Mouse (Mus musculus): Measurements from ENCODE around the gene Ggt6.

DNA sequence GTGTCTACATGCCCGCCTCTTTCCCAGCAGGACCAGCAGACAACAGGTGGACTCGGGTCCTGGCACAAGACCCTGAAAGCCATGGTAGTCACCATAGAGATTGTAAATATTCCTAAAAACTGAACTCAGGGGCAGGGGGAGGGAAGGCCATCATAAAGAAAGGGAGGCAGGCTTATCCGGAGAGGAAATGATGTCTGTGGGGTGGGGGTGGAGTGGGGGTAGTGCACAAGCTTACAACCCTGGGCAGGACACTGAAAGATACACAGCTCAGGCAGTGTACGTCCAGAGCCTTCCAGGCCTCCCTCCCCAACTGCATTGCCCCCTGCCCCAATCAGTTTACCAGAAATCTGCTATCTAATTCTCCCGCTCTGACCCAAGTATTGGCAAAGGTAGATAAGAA, 51.8 kb downstream of the Ggt6 start:
- no peak for TF ChIP-seq POLR2A (IDR thresholded peaks at IDR 0.05; ENCODE audit: low read depth, low read length)
- no peak for TF ChIP-seq MYC (IDR thresholded peaks at IDR 0.05; ENCODE audit: low read depth, low read length)
- no peak for TF ChIP-seq CTCF (conservative IDR thresholded peaks at IDR 0.05 in 1 of 2, IDR thresholded peaks at IDR 0.05 in 1 of 2; ENCODE audit: low read depth in 2 of 2, low read length in 2 of 2)
- TF ChIP-seq MXI1 (IDR thresholded peaks at IDR 0.05; ENCODE audit: low read depth, low read length), result no peak
- no peak for TF ChIP-seq ZC3H11A (IDR thresholded peaks at IDR 0.05; ENCODE audit: low read depth, low read length)
- TF ChIP-seq EP300 (IDR thresholded peaks at IDR 0.05; ENCODE audit: low read length), result no peak
- no peak for TF ChIP-seq TCF12 (IDR thresholded peaks at IDR 0.05; ENCODE audit: low read depth, low read length)
- TF ChIP-seq ZKSCAN1 (IDR thresholded peaks at IDR 0.05; ENCODE audit: borderline replicate concordance, low read depth, low read length), result no peak
